Mouse (Mus musculus) right cerebral cortex, postnatal 25 days (tissue): ENCODE measurements around the gene Grik1.

Source experiments
- DNase-seq: peaks from one replicate; pipeline ENCODE4 v3.0.0; 2022

Grik1 gene

GRCm38 (mm10) chr16:87851550-87851949 lies 438.5 kb downstream of the Grik1 start:
- DNase-seq: no peak

DNA sequence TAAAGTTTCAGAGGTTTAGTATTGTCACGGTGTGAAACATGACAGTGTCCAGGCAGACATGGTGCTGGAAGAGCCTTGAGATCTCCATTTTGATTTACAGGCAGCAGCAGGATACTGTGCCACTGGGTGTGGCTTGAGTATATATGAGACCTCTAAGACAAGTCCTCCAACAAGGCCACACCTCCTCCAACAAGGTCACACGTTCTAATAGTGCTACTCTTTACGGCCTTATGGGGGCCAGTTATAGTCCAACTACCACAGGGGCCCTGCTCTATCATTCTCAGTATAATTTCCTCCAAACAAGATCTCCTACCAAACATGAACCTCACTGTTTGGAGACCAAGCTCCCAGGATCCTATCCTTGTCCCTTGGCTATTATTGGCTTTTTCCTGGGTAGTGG lies 441.3 kb downstream of the Grik1 start:
- DNase-seq: no peak
